Mouse (Mus musculus) retina, postnatal 1 day (tissue): Measurements from ENCODE around the gene Pwwp2b.

Source experiments
- DNase-seq: peaks from one replicate; pipeline ENCODE4 v3.0.0-alpha.2; 2012

Pwwp2b gene

GRCm38 (mm10) chr7:139265634-139266033 lies 17.4 kb downstream of the Pwwp2b start:
- DNase-seq, result no peak

GRCm38 (mm10) chr7:139266431-139266830 lies 18.1 kb downstream of the Pwwp2b start:
- no peak for DNase-seq

- no peak for DNase-seq
Measured at GRCm38 (mm10) chr7:139266886-139267870, 18.9 kb downstream of the Pwwp2b start.

GRCm38 (mm10) chr7:139270738-139271137 lies 22.5 kb downstream of the Pwwp2b start:
- DNase-seq, result no peak

GRCm38 (mm10) chr7:139271871-139272270 lies 23.6 kb downstream of the Pwwp2b start:
- no peak for DNase-seq

- no peak for DNase-seq
Measured at GRCm38 (mm10) chr7:139272639-139273396, 24.5 kb downstream of the Pwwp2b start.

- DNase-seq, result peak; percentile 79
Measured at GRCm38 (mm10) chr7:139273397-139273719, 25.1 kb downstream of the Pwwp2b start.

- DNase-seq, result no peak
Measured at GRCm38 (mm10) chr7:139275586-139275985, 27.3 kb downstream of the Pwwp2b start.

- no peak for DNase-seq
Measured at GRCm38 (mm10) chr7:139276150-139276549, 27.9 kb downstream of the Pwwp2b start.

- peak; percentile 67 for DNase-seq
Measured at GRCm38 (mm10) chr7:139277536-139277935, 29.3 kb downstream of the Pwwp2b start.

GRCm38 (mm10) chr7:139279571-139279970 lies 31.3 kb downstream of the Pwwp2b start:
- DNase-seq, result peak; percentile 64

GRCm38 (mm10) chr7:139280044-139280443 lies 31.8 kb downstream of the Pwwp2b start:
- DNase-seq, result no peak

- DNase-seq, result no peak
Measured at GRCm38 (mm10) chr7:139281195-139281594, 32.9 kb downstream of the Pwwp2b start.

GRCm38 (mm10) chr7:139282037-139282436 lies 33.8 kb downstream of the Pwwp2b start:
- DNase-seq, result no peak

GRCm38 (mm10) chr7:139285295-139285943 lies 37.1 kb downstream of the Pwwp2b start:
- no peak for DNase-seq

- DNase-seq, result no peak
Measured at GRCm38 (mm10) chr7:139288540-139288939, 40.3 kb downstream of the Pwwp2b start.

GRCm38 (mm10) chr7:139293350-139293749 lies 45.1 kb downstream of the Pwwp2b start:
- no peak for DNase-seq

GRCm38 (mm10) chr7:139294076-139294475 lies 45.8 kb downstream of the Pwwp2b start:
- DNase-seq, result no peak

- no peak for DNase-seq
Measured at GRCm38 (mm10) chr7:139295653-139296052, 47.4 kb downstream of the Pwwp2b start.

GRCm38 (mm10) chr7:139296552-139297100 lies 48.3 kb downstream of the Pwwp2b start:
- DNase-seq, result no peak

GRCm38 (mm10) chr7:139298446-139298845 lies 50.2 kb downstream of the Pwwp2b start:
- peak; percentile 76 for DNase-seq

GRCm38 (mm10) chr7:139299424-139299823 lies 51.1 kb downstream of the Pwwp2b start:
- DNase-seq, result peak; percentile 87

GRCm38 (mm10) chr7:139300423-139300822 lies 52.1 kb downstream of the Pwwp2b start:
- no peak for DNase-seq
